Mouse (Mus musculus): ENCODE data around the gene Pdzd2. TPM values are rescaled to one million over a fixed set of nuclear protein-coding genes. Genes with fewer than 3 reads are reported as not detected.
A peak's percentile ranks its signal among the peaks of the same experiment; 100 is the strongest.

Pdzd2 gene
- polyA plus RNA-seq, 1 experiment from 2014 or later: 14.5 TPM

DNA sequence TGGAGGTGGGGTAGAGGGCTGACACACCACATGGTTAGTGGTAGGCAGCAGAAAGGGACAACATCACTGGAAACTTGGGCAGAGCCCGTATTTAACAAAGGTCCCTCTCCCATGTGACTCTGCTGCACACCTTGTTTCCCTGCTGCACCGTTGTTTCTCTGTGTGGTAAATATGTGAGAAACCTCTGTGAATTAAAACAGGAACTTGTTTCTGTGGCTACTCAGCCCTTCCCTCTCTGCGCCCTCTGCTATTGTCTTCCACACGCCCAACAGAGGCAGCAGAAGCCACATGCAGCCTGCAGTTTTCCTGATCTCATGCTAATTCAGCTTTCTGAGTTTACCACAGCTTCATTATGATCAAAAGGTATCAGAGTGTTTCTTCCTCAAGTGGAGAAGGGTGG lies 239.1 kb downstream of the Pdzd2 start:
- Histone ChIP-seq H3K4me3 (no peak overlapping the region), H3K36me3 (no peaks in the 10 kb centered on the region), H3K9me3 (no peaks in the 10 kb centered on the region), H3K27ac (replicated peaks) (no peak overlapping the region), H3K27me3 (replicated peaks) (no peaks in the 10 kb centered on the region), H3K4me2 (no peak overlapping the region), H3K9ac (no peak overlapping the region), H3K4me1 (peaks cover 43% of the 10 kb centered on the region)
- 72% methylated on average over 4 of the region's 4 CpGs for WGBS
- no peak for ATAC-seq (ENCODE audit: extremely low read depth, insufficient number of reproducible peaks, low FRiP score, low TSS enrichment)

DNA sequence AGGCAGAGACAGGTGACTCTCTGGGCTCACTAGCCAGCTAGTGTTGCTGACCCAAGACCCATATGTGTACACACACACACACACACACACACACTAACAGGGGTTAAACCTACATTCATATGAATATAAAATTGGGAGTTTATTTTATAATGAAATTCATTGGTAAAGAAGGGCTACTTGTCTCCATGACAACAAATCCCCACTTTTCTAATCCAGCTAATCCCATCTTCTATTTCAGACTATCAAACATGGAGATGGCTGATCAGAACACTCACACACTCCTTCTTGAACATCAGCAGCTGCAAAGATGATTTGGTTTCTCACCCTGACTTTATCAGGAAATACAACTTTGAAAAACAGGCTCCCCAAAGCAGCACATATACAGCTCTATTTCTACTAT lies 245.6 kb downstream of the Pdzd2 start:
- H3K36me3 ChIP-seq: no peaks in the 10 kb centered on the region
- no peaks in the 10 kb centered on the region for H3K27me3 ChIP-seq (replicated peaks)

DNA sequence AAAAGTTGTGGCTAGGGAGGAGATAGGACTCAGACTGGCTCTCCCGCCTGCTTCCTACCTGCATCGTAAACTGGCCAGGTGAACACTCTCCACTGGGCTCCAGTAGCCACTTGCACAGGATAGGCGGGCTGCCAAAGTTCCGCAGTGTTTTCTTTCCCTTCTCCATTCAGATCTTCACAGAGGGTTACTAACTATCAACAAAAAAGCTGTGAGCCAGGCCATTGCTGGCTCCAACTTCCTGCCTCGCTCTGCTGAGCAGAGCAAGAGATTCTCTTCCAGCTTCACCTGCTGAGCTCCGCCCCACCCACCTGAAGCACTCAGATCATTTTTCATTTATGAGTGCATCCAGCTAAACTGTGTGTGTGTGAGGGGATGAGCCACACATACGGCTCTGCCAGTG lies 246.5 kb downstream of the Pdzd2 start:
- peaks cover 27% of the 10 kb centered on the region for H3K4me1 ChIP-seq
- 63% methylated on average over 7 of the region's 7 CpGs for WGBS
- no peaks in the 10 kb centered on the region for H3K9me3 ChIP-seq
- H3K27me3 ChIP-seq (replicated peaks): no peaks in the 10 kb centered on the region
- no peak overlapping the region for H3K9ac ChIP-seq
- H3K27ac ChIP-seq (replicated peaks): peak overlapping the region; percentile 12; the same call in 1 of the 2 replicates
- no peak overlapping the region for H3K4me3 ChIP-seq
- no peak overlapping the region for H3K4me2 ChIP-seq
- no peaks in the 10 kb centered on the region for H3K36me3 ChIP-seq
- ATAC-seq (ENCODE audit: extremely low read depth, insufficient number of reproducible peaks, low FRiP score, low TSS enrichment): no peak

More for the DNA sequence above, 245.6 kb downstream of the Pdzd2 start:
- ATAC-seq (ENCODE audit: extremely low read depth, insufficient number of reproducible peaks, low FRiP score, low TSS enrichment): no peak
- Histone ChIP-seq H3K27ac (replicated peaks) (no peak overlapping the region), H3K4me3 (no peak overlapping the region), H3K4me1 (peaks cover 34% of the 10 kb centered on the region), H3K9me3 (no peaks in the 10 kb centered on the region), H3K4me2 (no peak overlapping the region), H3K9ac (no peak overlapping the region)

DNA sequence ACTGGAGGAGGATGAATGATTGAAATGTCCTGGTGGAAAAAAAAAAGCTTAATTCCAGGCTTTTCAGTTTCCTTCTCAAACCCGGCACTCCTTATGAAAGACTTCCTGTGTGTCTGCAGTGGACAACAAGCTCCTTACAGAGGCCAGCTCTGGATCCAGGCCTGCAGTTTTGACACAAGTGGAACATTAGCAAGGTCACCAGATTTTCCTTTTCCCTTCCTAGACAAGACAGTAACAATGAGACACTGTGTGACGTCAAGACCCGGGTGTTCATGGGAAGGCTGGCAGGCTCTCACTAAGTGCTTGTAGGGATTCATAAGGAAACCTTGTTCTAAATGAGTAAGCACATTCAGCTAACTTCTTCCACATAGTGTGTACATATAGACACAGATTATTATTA lies 248.8 kb downstream of the Pdzd2 start:
- Histone ChIP-seq H3K36me3 (no peaks in the 10 kb centered on the region), H3K4me3 (no peak overlapping the region), H3K9me3 (no peaks in the 10 kb centered on the region), H3K4me1 (peaks cover 27% of the 10 kb centered on the region), H3K9ac (no peak overlapping the region), H3K4me2 (peak overlapping the region; percentile 40), H3K27me3 (replicated peaks) (no peaks in the 10 kb centered on the region), H3K27ac (replicated peaks) (peak overlapping the region; percentile 57)
- ATAC-seq (ENCODE audit: extremely low read depth, insufficient number of reproducible peaks, low FRiP score, low TSS enrichment): no peak
- 37% methylated on average over 3 of the region's 3 CpGs for WGBS

DNA sequence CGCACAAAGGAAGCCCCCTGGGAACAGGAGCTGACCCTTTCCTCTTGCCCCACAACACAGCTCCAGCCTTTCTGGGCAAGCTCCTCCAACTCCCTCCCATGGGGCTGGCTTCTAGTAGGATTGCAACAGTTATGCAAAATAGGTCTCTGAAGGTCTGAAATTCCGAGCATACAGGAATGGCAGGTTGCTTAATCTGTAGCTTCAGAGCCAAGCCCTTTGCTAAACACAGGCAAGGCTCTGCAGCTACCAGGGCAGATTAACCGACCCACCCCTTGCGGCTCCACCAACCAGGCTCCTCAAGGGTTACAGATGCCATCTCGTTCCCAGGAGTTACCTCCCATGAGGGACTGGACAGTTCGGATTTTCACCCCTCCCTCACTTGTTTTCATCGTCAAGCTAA lies 249.2 kb downstream of the Pdzd2 start:
- H3K4me3 ChIP-seq: no peak overlapping the region
- no peaks in the 10 kb centered on the region for H3K27me3 ChIP-seq (replicated peaks)
- ATAC-seq (ENCODE audit: extremely low read depth, insufficient number of reproducible peaks, low FRiP score, low TSS enrichment): no peak
- no peaks in the 10 kb centered on the region for H3K9me3 ChIP-seq
- H3K36me3 ChIP-seq: no peaks in the 10 kb centered on the region
- H3K27ac ChIP-seq (replicated peaks): peak overlapping the region; percentile 57
- peaks cover 27% of the 10 kb centered on the region for H3K4me1 ChIP-seq
- H3K4me2 ChIP-seq: peak overlapping the region; percentile 40
- no peak overlapping the region for H3K9ac ChIP-seq
- WGBS: 25% methylated on average over 7 of the region's 7 CpGs

DNA sequence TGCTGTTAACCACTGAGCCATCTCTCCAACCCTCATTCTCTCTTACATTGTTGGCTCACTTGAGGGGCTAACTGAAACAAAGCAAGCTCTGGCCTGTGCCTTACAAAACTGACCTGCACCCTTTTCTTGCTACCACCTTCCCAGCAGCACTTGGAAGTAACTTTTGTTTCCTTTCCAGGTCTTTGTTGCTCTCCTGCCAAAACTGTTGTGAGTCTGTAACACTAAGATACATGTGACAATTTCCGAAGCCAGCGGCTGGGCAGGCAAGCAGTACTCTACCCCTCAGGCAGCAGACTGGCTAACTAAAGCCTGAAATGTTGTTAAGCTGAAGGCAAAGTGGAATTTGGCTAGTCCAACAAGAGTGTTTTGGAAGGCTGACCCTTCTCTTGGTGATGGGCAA lies 251.4 kb downstream of the Pdzd2 start:
- H3K27me3 ChIP-seq (replicated peaks): no peaks in the 10 kb centered on the region
- no peaks in the 10 kb centered on the region for H3K36me3 ChIP-seq
- no peak overlapping the region for H3K9ac ChIP-seq
- H3K9me3 ChIP-seq: no peaks in the 10 kb centered on the region
- no peak overlapping the region for H3K4me2 ChIP-seq
- WGBS: 85% methylated on average over 2 of the region's 2 CpGs
- no peak for ATAC-seq (ENCODE audit: extremely low read depth, insufficient number of reproducible peaks, low FRiP score, low TSS enrichment)
- peaks cover 24% of the 10 kb centered on the region for H3K4me1 ChIP-seq
- H3K4me3 ChIP-seq: no peak overlapping the region
- H3K27ac ChIP-seq (replicated peaks): no peak overlapping the region

DNA sequence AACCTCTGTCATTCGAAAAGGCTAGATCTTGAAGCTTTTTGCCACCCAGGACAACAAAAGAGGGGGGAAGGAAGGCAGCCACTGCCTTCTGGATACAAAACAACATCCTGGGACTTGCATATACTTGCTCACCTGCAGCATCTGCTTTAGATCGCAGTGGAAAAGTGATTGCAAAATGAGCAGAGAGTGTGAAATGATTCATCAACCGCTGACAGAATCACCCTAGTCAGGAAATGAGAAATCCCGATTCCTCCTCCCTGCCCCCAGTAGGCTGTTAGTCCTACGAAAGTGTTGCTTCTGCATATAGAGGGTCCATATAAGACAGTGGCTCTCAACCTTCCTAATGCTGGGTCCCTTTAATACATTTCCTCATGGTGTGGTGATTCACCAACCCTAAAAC lies 258.5 kb downstream of the Pdzd2 start:
- Histone ChIP-seq H3K36me3 (no peaks in the 10 kb centered on the region), H3K9ac (no peak overlapping the region), H3K27me3 (replicated peaks) (no peaks in the 10 kb centered on the region), H3K4me2 (no peak overlapping the region), H3K9me3 (no peaks in the 10 kb centered on the region), H3K4me1 (peaks cover 16% of the 10 kb centered on the region), H3K4me3 (no peak overlapping the region), H3K27ac (replicated peaks) (no peak overlapping the region)
- ATAC-seq (ENCODE audit: extremely low read depth, insufficient number of reproducible peaks, low FRiP score, low TSS enrichment): no peak
- WGBS: 65% methylated on average over 5 of the region's 5 CpGs

DNA sequence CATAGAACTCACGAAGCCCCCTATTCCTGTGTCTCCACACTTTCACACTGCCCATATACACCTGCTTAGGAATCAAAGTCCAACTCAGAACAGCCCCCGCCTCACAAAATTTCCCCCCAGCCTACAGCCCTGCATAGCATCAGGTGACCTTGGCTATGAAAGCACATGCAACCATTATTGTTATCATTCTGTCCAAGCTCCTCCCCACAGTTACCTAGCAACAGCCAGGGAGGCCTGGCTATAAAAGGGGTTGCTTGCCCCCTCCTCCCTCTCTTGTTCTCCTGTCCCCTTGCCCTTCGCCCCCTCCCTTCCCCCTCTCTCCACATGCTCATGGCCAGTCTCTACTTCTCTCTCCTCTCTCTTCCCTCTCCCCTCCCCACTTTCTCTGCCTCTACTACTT lies 259.4 kb downstream of the Pdzd2 start:
- Histone ChIP-seq H3K4me1 (peaks cover 16% of the 10 kb centered on the region), H3K36me3 (no peaks in the 10 kb centered on the region), H3K9ac (no peak overlapping the region), H3K9me3 (no peaks in the 10 kb centered on the region), H3K27me3 (replicated peaks) (no peaks in the 10 kb centered on the region), H3K27ac (replicated peaks) (peak overlapping the region; percentile 28; the same call in 1 of the 2 replicates), H3K4me3 (no peak overlapping the region), H3K4me2 (no peak overlapping the region)
- 60% methylated on average over 3 of the region's 3 CpGs for WGBS
- no peak for ATAC-seq (ENCODE audit: extremely low read depth, insufficient number of reproducible peaks, low FRiP score, low TSS enrichment)

DNA sequence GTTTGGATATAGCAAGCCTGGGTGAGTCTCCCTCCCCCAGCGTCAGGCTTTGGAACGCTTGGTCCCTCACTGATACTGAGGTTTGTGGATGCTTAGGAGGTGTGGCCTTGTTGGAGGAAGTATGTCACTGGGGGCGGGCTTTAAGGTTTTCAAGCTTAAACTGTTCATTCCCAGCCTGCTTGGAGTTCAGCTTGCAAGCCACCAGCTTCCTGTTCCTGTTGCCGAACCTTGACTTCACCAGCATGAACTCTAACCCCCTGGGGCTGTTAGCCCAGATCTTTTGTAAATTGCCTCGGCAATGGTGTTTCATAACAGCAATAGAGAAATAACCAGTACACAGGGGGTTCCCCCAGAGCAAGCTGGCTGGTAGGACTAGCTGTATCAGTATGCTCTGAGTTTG lies 260.4 kb downstream of the Pdzd2 start:
- no peak overlapping the region for H3K27ac ChIP-seq (replicated peaks)
- H3K9me3 ChIP-seq: no peaks in the 10 kb centered on the region
- no peak overlapping the region for H3K4me2 ChIP-seq
- H3K9ac ChIP-seq: no peak overlapping the region
- H3K4me3 ChIP-seq: no peak overlapping the region
- H3K36me3 ChIP-seq: no peaks in the 10 kb centered on the region
- H3K4me1 ChIP-seq: peaks cover 16% of the 10 kb centered on the region
- H3K27me3 ChIP-seq (replicated peaks): no peaks in the 10 kb centered on the region
- WGBS: 67% methylated on average over 5 of the region's 5 CpGs
- no peak for ATAC-seq (ENCODE audit: extremely low read depth, insufficient number of reproducible peaks, low FRiP score, low TSS enrichment)

DNA sequence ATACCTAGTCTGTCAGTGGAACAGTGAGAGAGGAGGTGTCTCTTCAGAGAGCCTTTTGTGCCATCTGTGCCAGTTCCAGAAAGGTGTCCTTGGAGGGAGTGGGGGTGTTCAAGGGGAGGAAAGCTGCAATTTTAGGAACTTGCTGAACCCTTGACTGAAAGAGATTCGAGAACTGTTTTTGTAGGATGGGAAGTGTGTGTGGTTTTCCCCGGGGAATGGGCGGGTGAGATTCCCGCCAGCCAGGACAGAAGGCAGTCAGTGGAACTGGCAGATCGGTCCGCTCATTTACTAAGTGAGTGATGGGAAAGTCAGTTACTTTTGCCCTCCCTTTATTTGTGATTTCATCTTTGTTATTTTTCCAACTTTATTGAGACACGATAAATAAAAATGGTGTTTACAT lies 266.1 kb downstream of the Pdzd2 start:
- Histone ChIP-seq H3K36me3 (no peaks in the 10 kb centered on the region), H3K4me2 (no peak overlapping the region), H3K27me3 (replicated peaks) (no peaks in the 10 kb centered on the region), H3K4me1 (no peaks in the 10 kb centered on the region), H3K9ac (no peak overlapping the region), H3K9me3 (no peaks in the 10 kb centered on the region), H3K4me3 (no peak overlapping the region), H3K27ac (replicated peaks) (no peak overlapping the region)
- ATAC-seq (ENCODE audit: extremely low read depth, insufficient number of reproducible peaks, low FRiP score, low TSS enrichment): no peak
- WGBS: 70% methylated on average over 7 of the region's 7 CpGs

DNA sequence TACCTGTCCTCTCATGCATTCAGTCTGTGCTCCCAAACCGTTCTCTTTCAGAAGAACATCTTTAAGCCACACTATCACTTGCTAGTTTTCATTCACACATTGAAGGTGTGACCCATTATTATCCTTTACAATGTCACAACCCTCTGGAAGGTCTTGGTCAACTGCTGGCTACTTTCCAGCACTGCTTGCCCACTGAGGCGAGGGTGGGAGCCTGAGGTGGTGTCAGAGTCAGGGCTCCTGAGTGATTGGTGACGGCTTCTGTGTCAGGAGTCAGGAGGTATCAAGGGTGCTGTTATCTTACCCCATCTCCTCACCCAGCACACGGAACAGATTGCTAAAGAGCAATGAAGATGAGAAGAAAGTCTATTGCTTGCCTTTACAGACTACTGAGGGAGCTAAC lies 267.1 kb downstream of the Pdzd2 start:
- Histone ChIP-seq H3K27me3 (replicated peaks) (no peaks in the 10 kb centered on the region), H3K4me1 (no peaks in the 10 kb centered on the region), H3K27ac (replicated peaks) (no peak overlapping the region), H3K9me3 (no peaks in the 10 kb centered on the region), H3K4me2 (no peak overlapping the region), H3K36me3 (no peaks in the 10 kb centered on the region), H3K4me3 (no peak overlapping the region), H3K9ac (no peak overlapping the region)
- no peak for ATAC-seq (ENCODE audit: extremely low read depth, insufficient number of reproducible peaks, low FRiP score, low TSS enrichment)
- 60% methylated on average over 4 of the region's 4 CpGs for WGBS

DNA sequence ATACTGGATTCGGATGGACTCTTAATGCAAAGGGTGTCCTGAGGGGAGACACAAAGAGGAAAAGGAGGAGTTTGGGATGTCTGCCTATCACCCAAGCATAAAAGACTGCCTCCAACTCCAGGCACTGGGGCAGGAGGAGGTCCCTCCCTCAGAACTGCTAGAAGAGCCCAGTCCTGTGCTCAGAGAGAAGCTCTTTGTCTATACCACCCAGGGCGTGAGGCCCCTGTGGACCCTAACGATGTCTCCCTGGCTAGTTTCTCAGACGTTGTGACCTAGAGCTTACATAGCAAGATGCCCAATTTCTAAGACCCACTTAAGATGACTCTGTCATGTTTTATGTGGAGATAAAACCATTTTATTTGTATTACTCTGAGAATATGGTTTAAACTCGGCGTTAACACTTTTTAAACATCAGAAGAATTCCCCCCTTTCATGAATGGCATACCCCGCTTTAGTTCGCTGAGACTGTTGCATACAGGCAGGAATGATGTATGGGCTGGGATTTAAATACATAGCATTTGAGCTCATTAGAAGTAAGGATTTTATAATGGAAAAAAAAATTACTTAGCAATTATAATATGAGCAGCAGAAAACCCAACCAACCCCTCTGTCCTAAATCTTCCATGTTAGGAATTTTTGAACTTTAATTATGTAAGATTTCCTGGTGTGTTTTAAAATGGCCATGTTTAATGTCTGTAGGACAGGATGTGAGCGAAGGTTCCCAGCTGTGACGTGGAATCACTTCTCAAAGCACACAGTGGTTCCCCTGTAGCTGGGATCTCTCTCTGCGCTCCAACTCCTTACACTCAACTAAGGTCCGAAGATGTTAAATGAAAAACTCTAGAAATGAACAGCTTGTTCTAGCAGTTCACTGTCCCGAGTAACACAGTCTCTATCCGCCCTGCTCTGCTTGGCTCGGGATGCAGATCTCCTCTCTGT lies 268.6 kb downstream of the Pdzd2 start:
- H3K4me1 ChIP-seq: no peaks in the 10 kb centered on the region; the same call in 1 of the 2 replicates
- no peaks in the 10 kb centered on the region for H3K27me3 ChIP-seq (replicated peaks)
- no peaks in the 10 kb centered on the region for H3K9me3 ChIP-seq
- ATAC-seq (ENCODE audit: extremely low read depth, insufficient number of reproducible peaks, low FRiP score, low TSS enrichment): no peak
- H3K4me2 ChIP-seq: no peak overlapping the region
- H3K4me3 ChIP-seq: no peak overlapping the region
- H3K9ac ChIP-seq: no peak overlapping the region
- H3K27ac ChIP-seq (replicated peaks): no peak overlapping the region
- no peaks in the 10 kb centered on the region for H3K36me3 ChIP-seq
- WGBS: 72% methylated on average over 15 of the region's 15 CpGs

Measured in heart, embryonic 13.5 days (tissue).